Mouse (Mus musculus) c-Kit-positive CD71-positive TER-119-positive erythroid progenitor cells, embryonic 14.5 days (primary cell): Measurements from ENCODE around the gene Olfr1284.
"Not testable (repeated sequence)": the region's sequence is repeated elsewhere in the genome, so short reads cannot be mapped to it uniquely, and the experiment has no call there.

Source experiments
- DNase-seq: peaks from one replicate; pipeline ENCODE4 v3.0.0-alpha.2; 2013; ENCODE audit warnings: low spot score

The Olfr1284 gene

GRCm38 (mm10) chr2:111375222-111375621 lies at the start of gene Olfr1284:
Gene Olfr1284, plus strand, starts transcription at chr2:111375522.
- DNase-seq = no peak

- DNase-seq = no peak
Observed at GRCm38 (mm10) chr2:111326220-111326619, 49.1 kb upstream of the Olfr1284 start, which contains the start of gene Olfr1281. Gene Olfr1281, plus strand, starts transcription at chr2:111326520.

GRCm38 (mm10) chr2:111333721-111334120 lies 41.6 kb upstream of the Olfr1284 start:
- not testable (repeated sequence) for DNase-seq

GRCm38 (mm10) chr2:111335976-111336375 lies 39.3 kb upstream of the Olfr1284 start, which contains the start of gene Olfr1282:
Gene Olfr1282, minus strand, starts transcription at chr2:111336076.
- DNase-seq = no peak

GRCm38 (mm10) chr2:111366490-111366889 lies 8.8 kb upstream of the Olfr1284 start, which contains the start of gene Olfr1283:
Gene Olfr1283, plus strand, starts transcription at chr2:111366790.
- no peak for DNase-seq

- DNase-seq = no peak
Observed at GRCm38 (mm10) chr2:111422931-111423330, 47.6 kb downstream of the Olfr1284 start, which contains the start of gene Olfr1286. Gene Olfr1286, minus strand, starts transcription at chr2:111423115.
